Mouse (Mus musculus): ENCODE data around the gene Ptma.

DNA sequence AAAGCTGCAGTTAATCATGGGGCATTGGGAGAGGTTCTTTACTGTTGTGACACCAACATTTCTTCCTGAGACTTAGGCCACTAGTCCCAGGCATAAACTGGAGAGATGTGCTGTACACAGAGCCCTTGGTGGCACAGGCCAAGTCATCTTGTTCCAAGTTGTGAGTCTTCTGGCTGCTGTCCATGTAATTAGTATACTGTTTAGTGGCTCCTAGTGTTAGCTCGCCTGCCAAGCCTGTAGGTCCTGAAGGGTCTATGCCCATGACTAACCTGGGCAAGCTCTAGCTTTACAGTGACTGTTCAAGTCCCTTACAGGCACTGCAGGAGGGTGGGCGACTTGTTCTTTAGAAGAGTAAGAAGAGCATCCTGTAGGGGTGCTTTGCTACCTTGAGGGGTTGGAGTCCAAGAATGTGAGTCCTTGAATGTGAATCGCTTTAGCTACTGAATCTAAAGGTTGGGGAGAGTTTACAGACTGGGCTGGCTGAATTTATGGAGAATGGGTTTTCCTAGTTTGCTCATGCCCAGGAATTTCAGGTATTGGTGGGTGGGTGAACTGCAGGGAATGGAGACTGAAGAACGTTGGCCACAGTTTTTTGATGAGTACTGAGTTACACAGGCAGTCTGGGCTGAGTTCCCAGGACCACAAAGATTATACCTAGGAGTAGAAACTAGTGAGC, 4.5 kb downstream of the Ptma start:
- TF ChIP-seq CTCF (IDR thresholded peaks at IDR 0.05; ENCODE audit: extremely low read depth, insufficient read length, insufficient replicate concordance, low read depth, low read length) = no peak
- no peak for TF ChIP-seq POLR2A (IDR thresholded peaks at IDR 0.05; ENCODE audit: low read depth, low read length)

All from small intestine, adult 2 months (tissue).